In genomic region chr19:46131283-46131682, GRCm38 (mm10) we compare ENCODE assay signal across 8 mouse cellular contexts. TPM values are rescaled to one million over a fixed set of nuclear protein-coding genes. Genes with fewer than 3 reads are reported as not detected.
DNase-seq lines count a peak whose midpoint lies in the region; ATAC-seq and TF ChIP-seq lines count a peak whose summit lies in the region.

No protein-coding gene starts in this region.

- DNase-seq in heart, adult 11 months, result peak; percentile 65
- no peak for DNase-seq in heart, postnatal 36 days
- no peak for DNase-seq in midbrain, embryonic 10.5 days (ENCODE audit: low spot score)
- no peak for DNase-seq in midbrain, embryonic 14.5 days
- no peak for DNase-seq in liver, embryonic 14.5 days (ENCODE audit: low read depth in 3 of 3, low spot score in 3 of 3)
- DNase-seq in adipocyte (ENCODE audit: low spot score), result no peak
- no peak for DNase-seq in adrenal gland, postnatal 4 days (ENCODE audit: low spot score in 2 of 2)
- no peak for DNase-seq in urinary bladder, adult 18-20 months (ENCODE audit: low spot score in 2 of 2)

- intact Hi-C loops in heart, postnatal 36 days (cut with DNase I), result no loop called here

- no peak for TF ChIP-seq CTCF in liver, embryonic 14.5 days (IDR thresholded peaks at IDR 0.05; ENCODE audit: low read depth)

- H3K9me3 ChIP-seq in midbrain, embryonic 10.5 days (replicated peaks), result no peaks in the 10 kb centered on the region
- H3K9me3 ChIP-seq in midbrain, embryonic 14.5 days (ENCODE audit: control insufficient read depth, low read length), result no peaks in the 10 kb centered on the region
- H3K9me3 ChIP-seq in liver, embryonic 14.5 days (ENCODE audit: control insufficient read depth, low read length), result no peaks in the 10 kb centered on the region

- no peak overlapping the region for H3K9ac ChIP-seq in midbrain, embryonic 14.5 days (replicated peaks; ENCODE audit: low read length)
- no peak overlapping the region for H3K9ac ChIP-seq in liver, embryonic 14.5 days (replicated peaks)

- 11% methylated on average over 6 of the region's 8 CpGs for WGBS in midbrain, embryonic 10.5 days
- WGBS in midbrain, embryonic 14.5 days, result 8% methylated on average over 8 of the region's 8 CpGs
- WGBS in liver, embryonic 14.5 days (ENCODE audit: insufficient replicate concordance), result 10% methylated on average over 8 of the region's 8 CpGs

- peak overlapping the region; percentile 42 for H3K4me3 ChIP-seq in midbrain, embryonic 10.5 days
- H3K4me3 ChIP-seq in midbrain, embryonic 14.5 days (replicated peaks; ENCODE audit: low read depth, low read length), result no peak overlapping the region
- H3K4me3 ChIP-seq in liver, embryonic 14.5 days (ENCODE audit: insufficient read depth in 1 of 2, low read depth in 2 of 2, low read length in 2 of 2), result no peak overlapping the region

- no peak overlapping the region for H3K4me2 ChIP-seq in midbrain, embryonic 14.5 days (ENCODE audit: low read length)
- peak overlapping the region; percentile 51; the same call in 1 of the 2 replicates for H3K4me2 ChIP-seq in liver, embryonic 14.5 days (ENCODE audit: low read depth)

- no peak for ATAC-seq in midbrain, embryonic 14.5 days (ENCODE audit: low FRiP score, low TSS enrichment)
- no peak for ATAC-seq in liver, embryonic 14.5 days (ENCODE audit: insufficient read depth)

- TF ChIP-seq EP300 in liver, embryonic 14.5 days (IDR thresholded peaks at IDR 0.05; ENCODE audit: low read depth), result no peak

- H3K27ac ChIP-seq in midbrain, embryonic 10.5 days (replicated peaks), result no peak overlapping the region
- H3K27ac ChIP-seq in midbrain, embryonic 14.5 days (replicated peaks; ENCODE audit: low read depth, low read length), result no peak overlapping the region
- no peak overlapping the region for H3K27ac ChIP-seq in liver, embryonic 14.5 days

- no peaks in the 10 kb centered on the region for H3K36me3 ChIP-seq in midbrain, embryonic 10.5 days
- no peaks in the 10 kb centered on the region for H3K36me3 ChIP-seq in midbrain, embryonic 14.5 days (ENCODE audit: control insufficient read depth, insufficient read depth, low read length)
- H3K36me3 ChIP-seq in liver, embryonic 14.5 days (replicated peaks; ENCODE audit: control insufficient read depth, insufficient read depth, low read depth), result no peaks in the 10 kb centered on the region

- peaks cover 25% of the 10 kb centered on the region for H3K4me1 ChIP-seq in midbrain, embryonic 10.5 days
- H3K4me1 ChIP-seq in midbrain, embryonic 14.5 days (ENCODE audit: control insufficient read depth, insufficient read depth, low read length), result peaks cover 10% of the 10 kb centered on the region
- peaks cover 0 to 5% of the 10 kb centered on the region in 2 experiments; a peak in 2 of 4 replicates for H3K4me1 ChIP-seq in liver, embryonic 14.5 days (replicated peaks; ENCODE audit: control insufficient read depth in 2 of 2, insufficient read depth in 2 of 2, low read length in 1 of 2)

- peaks cover 67% of the 10 kb centered on the region for H3K27me3 ChIP-seq in midbrain, embryonic 10.5 days (ENCODE audit: low read depth, poor library complexity, severe bottlenecking)
- H3K27me3 ChIP-seq in midbrain, embryonic 14.5 days (ENCODE audit: control insufficient read depth, insufficient read depth, low read length), result peaks cover 56% of the 10 kb centered on the region
- H3K27me3 ChIP-seq in liver, embryonic 14.5 days (ENCODE audit: control insufficient read depth, insufficient read depth, low read length), result peaks cover 60% of the 10 kb centered on the region

RNA-seq across cellular contexts. Expression of gene Elovl3, which starts 0.4 kb away (rescaled TPM):
- total RNA-seq in heart, postnatal 36 days (2021), result under 1 TPM in 1 of 2 experiments, not detected in 1; 0.69 TPM
- polyA plus RNA-seq in midbrain, embryonic 10.5 days (2016; fragmentation: Nextera tagmentation; extraction: Ambion mirVana), result not detected in 2 replicates
- 0.47 and 0.76 TPM in 2 replicates for polyA plus RNA-seq in midbrain, embryonic 14.5 days (2014; fragmentation: Nextera tagmentation; extraction: Ambion mirVana)
- polyA plus RNA-seq in liver, embryonic 14.5 days (2012; rRNA removed), result 0.02 TPM in 1 of 2 replicates, not detected in the other
- not detected in 2 replicates for polyA plus RNA-seq in liver, embryonic 14.5 days (2014; fragmentation: Nextera tagmentation; extraction: Ambion mirVana)
- total RNA-seq in adrenal gland, postnatal 4 days (2021), result under 1 TPM; 0.31 to 0.93 TPM

RNA-seq across cellular contexts. Expression of gene Pitx3, which starts 16.8 kb away (rescaled TPM):
- under 1 TPM; 0.58 to 0.62 TPM for total RNA-seq in heart, postnatal 36 days (2021)
- polyA plus RNA-seq in midbrain, embryonic 10.5 days (2016; fragmentation: Nextera tagmentation; extraction: Ambion mirVana), result 0.17 and 0.43 TPM in 2 replicates
- 3.6 and 3.9 TPM in 2 replicates for polyA plus RNA-seq in midbrain, embryonic 14.5 days (2014; fragmentation: Nextera tagmentation; extraction: Ambion mirVana)
- polyA plus RNA-seq in liver, embryonic 14.5 days (2012; rRNA removed), result not detected in 2 replicates
- polyA plus RNA-seq in liver, embryonic 14.5 days (2014; fragmentation: Nextera tagmentation; extraction: Ambion mirVana), result not detected in 2 replicates
- total RNA-seq in adrenal gland, postnatal 4 days (2021), result 1 to 10 TPM in 1 of 2 experiments, under 1 TPM in 1; 0.56 to 2.0 TPM

RNA-seq across cellular contexts. Expression of gene Gbf1, which starts 21.0 kb away (rescaled TPM):
- total RNA-seq in heart, postnatal 36 days (2021), result 10 to 100 TPM; 43.2 to 50.4 TPM
- polyA plus RNA-seq in midbrain, embryonic 10.5 days (2016; fragmentation: Nextera tagmentation; extraction: Ambion mirVana), result 43.8 and 48.8 TPM in 2 replicates
- polyA plus RNA-seq in midbrain, embryonic 14.5 days (2014; fragmentation: Nextera tagmentation; extraction: Ambion mirVana), result 55.2 and 71.8 TPM in 2 replicates
- polyA plus RNA-seq in liver, embryonic 14.5 days (2012; rRNA removed), result 14.6 and 17.4 TPM in 2 replicates
- 11.2 and 14.0 TPM in 2 replicates for polyA plus RNA-seq in liver, embryonic 14.5 days (2014; fragmentation: Nextera tagmentation; extraction: Ambion mirVana)
- total RNA-seq in adrenal gland, postnatal 4 days (2021), result 10 to 100 TPM; 64.2 to 77.1 TPM

RNA-seq across cellular contexts. Expression of gene Nolc1, which starts 55.6 kb away (rescaled TPM):
- total RNA-seq in heart, postnatal 36 days (2021), result 10 to 100 TPM; 14.4 to 19.8 TPM
- polyA plus RNA-seq in midbrain, embryonic 10.5 days (2016; fragmentation: Nextera tagmentation; extraction: Ambion mirVana), result 128 and 141 TPM in 2 replicates
- 54.1 and 74.4 TPM in 2 replicates for polyA plus RNA-seq in midbrain, embryonic 14.5 days (2014; fragmentation: Nextera tagmentation; extraction: Ambion mirVana)
- 36.6 and 63.9 TPM in 2 replicates for polyA plus RNA-seq in liver, embryonic 14.5 days (2012; rRNA removed)
- 55.0 and 58.2 TPM in 2 replicates for polyA plus RNA-seq in liver, embryonic 14.5 days (2014; fragmentation: Nextera tagmentation; extraction: Ambion mirVana)
- total RNA-seq in adrenal gland, postnatal 4 days (2021), result 10 to 100 TPM; 44.7 to 46.2 TPM
